Mouse (Mus musculus) forebrain, embryonic 12.5 days (tissue): ENCODE data around the gene Nav1. TPM values are rescaled to one million over a fixed set of nuclear protein-coding genes. Genes with fewer than 3 reads are reported as not detected.
"Not testable (repeated sequence)": the region's sequence is repeated elsewhere in the genome, so short reads cannot be mapped to it uniquely, and the experiment has no call there.

Experiments used
- ATAC-seq: fragments of 200-750 bp; cut with Nextera tagmentation; 2 replicates; pipeline ENCODE4 v1.8.0; 2017; ENCODE audit warnings: moderate TSS enrichment; ENCODE audit not compliant: low FRiP score
- H3K27ac ChIP-seq: fragments of 300-500 bp; sonication (generic); 2 replicates; pipeline ENCODE4 v1.5.1; 2016; ENCODE audit warnings: mild to moderate bottlenecking
- H3K27me3 ChIP-seq: fragments of 300-500 bp; sonication (generic); 2 replicates; pipeline ENCODE4 v1.6.1; 2016; ENCODE audit warnings: mild to moderate bottlenecking
- H3K36me3 ChIP-seq: fragments of 300-500 bp; sonication (generic); replicated peaks from 2 replicates; pipeline ENCODE4 v1.6.1; 2016; ENCODE audit warnings: mild to moderate bottlenecking
- H3K4me1 ChIP-seq: fragments of 300-500 bp; sonication (generic); 2 replicates; pipeline ENCODE4 v1.6.1; 2016
- H3K4me2 ChIP-seq: fragments of 300-500 bp; sonication (generic); 2 replicates; pipeline ENCODE4 v1.6.1; 2016; ENCODE audit warnings: mild to moderate bottlenecking, moderate library complexity
- H3K4me3 ChIP-seq: fragments of 300-500 bp; sonication (generic); replicated peaks from 2 replicates; pipeline ENCODE4 v1.5.1; 2016; ENCODE audit warnings: mild to moderate bottlenecking
- H3K9ac ChIP-seq: fragments of 300-500 bp; sonication (generic); 2 replicates; pipeline ENCODE4 v1.6.1; 2016; ENCODE audit warnings: mild to moderate bottlenecking
- H3K9me3 ChIP-seq: fragments of 300-500 bp; sonication (generic); 2 replicates; pipeline ENCODE4 v1.6.1; 2016
- WGBS: fragments of 180-500 bp; shearing (Covaris S2); methylation state at CpG from one replicate; pipeline ENCODE4 v1.1.7; 2016; 5-methylcytosine and 5-hydroxymethylcytosine counted together
- polyA plus RNA-seq: library from polyadenylated mRNA; unstranded; fragments of >200 nt; fragmentation: Nextera tagmentation; extraction: Ambion mirVana; gene quantifications from 2 replicates; pipeline ENCODE4 v1.2.1, GENCODE M21; 2016

Nav1 gene
- polyA plus RNA-seq, 1 experiment from 2014 or later, result 32.4 TPM

- Histone ChIP-seq H3K9me3 (no peaks in the 10 kb centered on the region), H3K27ac (no peak overlapping the region), H3K4me3 (no peak overlapping the region), H3K9ac (no peak overlapping the region), H3K4me2 (no peak overlapping the region), H3K4me1 (peaks cover 26% of the 10 kb centered on the region), H3K27me3 (no peaks in the 10 kb centered on the region; the same call in 1 of the 2 replicates), H3K36me3 (no peaks in the 10 kb centered on the region)
- no peak for ATAC-seq
- WGBS, result 86% methylated on average over 2 of the region's 2 CpGs
Measured at GRCm38 (mm10) chr1:135503436-135503835, 103.7 kb downstream of the Nav1 start.

DNA sequence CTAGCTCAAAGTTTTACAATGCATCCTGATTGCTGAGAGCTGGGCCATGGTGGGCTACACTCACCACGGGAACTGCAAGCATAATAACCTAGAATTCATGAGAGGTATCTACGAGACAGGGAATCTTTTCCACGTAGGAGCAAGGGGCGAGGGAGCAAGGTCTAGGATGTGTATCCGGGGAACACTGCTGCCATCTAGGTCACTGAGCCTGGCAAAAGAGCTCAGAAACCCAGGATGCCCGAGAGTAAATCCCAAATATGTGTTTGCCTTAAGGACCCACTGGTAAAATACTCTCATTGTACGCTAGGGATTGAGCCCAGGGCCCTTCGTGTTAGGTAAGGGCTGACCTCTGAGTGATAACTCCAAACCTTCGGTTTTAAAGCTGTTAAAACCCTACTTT lies 104.3 kb downstream of the Nav1 start:
- ATAC-seq, result no peak
- WGBS, result 71% methylated on average over 9 of the region's 9 CpGs
- peaks cover 23% of the 10 kb centered on the region for H3K4me1 ChIP-seq

GRCm38 (mm10) chr1:135502135-135502534 lies 105.0 kb downstream of the Nav1 start:
- Histone ChIP-seq H3K4me3 (no peak overlapping the region), H3K9ac (no peak overlapping the region), H3K27me3 (no peaks in the 10 kb centered on the region), H3K4me1 (peaks cover 23% of the 10 kb centered on the region), H3K36me3 (no peaks in the 10 kb centered on the region), H3K4me2 (no peak overlapping the region), H3K27ac (no peak overlapping the region), H3K9me3 (no peaks in the 10 kb centered on the region)
- 23% methylated on average over 8 of the region's 8 CpGs for WGBS
- ATAC-seq, result no peak

More for the DNA sequence above, 104.3 kb downstream of the Nav1 start:
- Histone ChIP-seq H3K4me2 (no peak overlapping the region), H3K36me3 (no peaks in the 10 kb centered on the region), H3K27ac (no peak overlapping the region), H3K27me3 (no peaks in the 10 kb centered on the region), H3K9ac (no peak overlapping the region), H3K4me3 (no peak overlapping the region), H3K9me3 (no peaks in the 10 kb centered on the region)

DNA sequence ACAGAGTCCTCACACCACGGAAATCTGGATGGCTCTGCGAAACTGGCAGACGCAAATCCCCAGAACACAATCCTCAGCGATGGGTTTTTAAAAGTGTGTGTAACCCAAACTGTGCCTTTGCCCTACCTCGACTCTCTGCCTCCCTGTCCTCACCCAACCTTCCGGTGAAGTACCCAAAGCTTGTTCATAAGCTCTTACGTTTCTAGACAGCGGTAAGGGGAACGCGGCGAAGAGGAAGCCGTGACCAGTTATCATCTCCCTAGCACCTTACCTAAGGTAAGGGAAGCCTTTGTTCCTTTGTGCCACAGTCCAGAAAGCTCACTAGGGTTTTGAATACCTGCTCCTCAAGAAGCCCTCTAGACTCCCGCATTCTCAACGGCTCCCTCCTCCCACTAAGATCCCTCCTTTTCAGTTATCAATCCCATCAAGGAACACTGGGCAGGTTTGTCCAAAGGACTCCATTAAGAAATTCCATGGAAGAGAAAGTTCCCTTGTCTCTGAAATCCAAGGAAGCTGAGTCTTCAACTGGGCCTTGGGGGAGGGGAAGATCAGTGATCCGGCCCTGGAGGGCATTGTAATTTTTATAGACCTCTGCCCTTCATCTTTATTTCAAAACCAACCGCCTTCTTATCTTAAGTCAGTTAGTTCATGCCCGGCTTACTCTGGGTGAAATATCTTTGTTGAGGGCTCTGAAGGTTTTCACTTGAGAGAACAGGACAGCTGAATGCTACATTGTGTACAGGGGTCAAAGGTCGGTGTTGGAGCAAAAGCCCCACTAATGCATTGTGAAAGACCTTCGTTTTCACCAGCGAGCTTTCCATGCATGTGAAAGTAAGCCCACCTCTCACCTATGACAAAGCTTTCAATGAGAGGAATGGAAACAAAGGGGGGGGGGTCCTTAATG lies 108.4 kb downstream of the Nav1 start:
- H3K4me2 ChIP-seq, result no peak overlapping the region
- no peak overlapping the region for H3K27ac ChIP-seq
- no peaks in the 10 kb centered on the region for H3K9me3 ChIP-seq
- no peaks in the 10 kb centered on the region for H3K27me3 ChIP-seq
- no peak overlapping the region for H3K9ac ChIP-seq
- H3K4me1 ChIP-seq, result peaks cover 23% of the 10 kb centered on the region
- H3K4me3 ChIP-seq, result no peak overlapping the region
- ATAC-seq, result peak; percentile 30; the same call in 1 of the 2 replicates
- no peaks in the 10 kb centered on the region for H3K36me3 ChIP-seq
- WGBS, result 26% methylated on average over 20 of the region's 20 CpGs

GRCm38 (mm10) chr1:135495048-135495447 lies 112.0 kb downstream of the Nav1 start:
- no peak for ATAC-seq
- Histone ChIP-seq H3K27me3 (no peaks in the 10 kb centered on the region), H3K4me1 (peaks cover 28% of the 10 kb centered on the region), H3K9me3 (no peaks in the 10 kb centered on the region), H3K4me2 (no peak overlapping the region), H3K27ac (no peak overlapping the region), H3K9ac (no peak overlapping the region), H3K4me3 (no peak overlapping the region), H3K36me3 (no peaks in the 10 kb centered on the region)
- 95% methylated on average over 1 of the region's 1 CpGs for WGBS

DNA sequence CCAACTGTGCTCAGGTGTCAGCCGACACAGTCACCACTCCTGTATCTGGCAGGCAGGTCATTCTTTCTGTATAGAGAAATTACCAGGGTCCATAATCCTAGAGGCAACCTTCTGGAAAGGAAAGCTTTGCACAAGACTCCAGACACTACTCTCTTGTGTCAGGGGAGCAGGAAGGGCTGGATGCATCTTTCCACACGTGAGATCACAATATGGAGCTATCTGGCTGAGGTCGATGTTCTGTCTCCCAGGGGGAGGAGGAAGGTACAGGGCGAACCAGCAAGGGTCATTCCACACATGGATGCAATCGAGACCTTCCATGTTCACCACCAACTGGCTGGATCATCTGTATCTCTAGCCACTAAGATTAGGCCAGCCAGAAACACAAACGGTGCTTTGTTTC lies 113.2 kb downstream of the Nav1 start:
- no peak overlapping the region for H3K4me3 ChIP-seq
- no peak overlapping the region for H3K9ac ChIP-seq
- no peak for ATAC-seq
- peaks cover 22% of the 10 kb centered on the region for H3K4me1 ChIP-seq
- H3K36me3 ChIP-seq, result no peaks in the 10 kb centered on the region
- no peaks in the 10 kb centered on the region for H3K27me3 ChIP-seq
- no peak overlapping the region for H3K4me2 ChIP-seq
- WGBS, result 88% methylated on average over 6 of the region's 6 CpGs
- no peak overlapping the region for H3K27ac ChIP-seq
- H3K9me3 ChIP-seq, result no peaks in the 10 kb centered on the region

DNA sequence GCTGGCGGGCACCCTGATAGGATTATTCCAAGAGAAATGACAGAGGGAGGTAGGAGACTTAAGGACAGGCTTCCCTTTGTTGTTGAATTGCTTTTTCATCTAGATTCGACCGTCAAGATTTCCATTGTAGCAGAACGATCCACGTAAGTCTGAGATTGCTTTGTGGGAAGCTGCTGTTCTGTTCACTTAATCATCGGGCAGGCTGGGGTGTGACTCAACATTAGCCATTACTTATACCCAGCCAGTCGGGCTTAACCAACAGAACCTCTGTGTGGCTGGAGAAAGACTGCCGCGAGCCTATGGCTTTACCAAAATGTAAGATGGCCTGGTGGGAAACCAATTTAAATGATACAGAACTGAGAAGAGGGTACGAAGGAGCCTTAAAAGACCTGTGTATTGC lies 114.7 kb downstream of the Nav1 start:
- Histone ChIP-seq H3K4me2 (no peak overlapping the region), H3K36me3 (no peaks in the 10 kb centered on the region), H3K9ac (no peak overlapping the region), H3K4me1 (peaks cover 17% of the 10 kb centered on the region), H3K27ac (no peak overlapping the region), H3K9me3 (no peaks in the 10 kb centered on the region), H3K4me3 (no peak overlapping the region), H3K27me3 (no peaks in the 10 kb centered on the region)
- no peak for ATAC-seq
- WGBS, result 49% methylated on average over 10 of the region's 10 CpGs

DNA sequence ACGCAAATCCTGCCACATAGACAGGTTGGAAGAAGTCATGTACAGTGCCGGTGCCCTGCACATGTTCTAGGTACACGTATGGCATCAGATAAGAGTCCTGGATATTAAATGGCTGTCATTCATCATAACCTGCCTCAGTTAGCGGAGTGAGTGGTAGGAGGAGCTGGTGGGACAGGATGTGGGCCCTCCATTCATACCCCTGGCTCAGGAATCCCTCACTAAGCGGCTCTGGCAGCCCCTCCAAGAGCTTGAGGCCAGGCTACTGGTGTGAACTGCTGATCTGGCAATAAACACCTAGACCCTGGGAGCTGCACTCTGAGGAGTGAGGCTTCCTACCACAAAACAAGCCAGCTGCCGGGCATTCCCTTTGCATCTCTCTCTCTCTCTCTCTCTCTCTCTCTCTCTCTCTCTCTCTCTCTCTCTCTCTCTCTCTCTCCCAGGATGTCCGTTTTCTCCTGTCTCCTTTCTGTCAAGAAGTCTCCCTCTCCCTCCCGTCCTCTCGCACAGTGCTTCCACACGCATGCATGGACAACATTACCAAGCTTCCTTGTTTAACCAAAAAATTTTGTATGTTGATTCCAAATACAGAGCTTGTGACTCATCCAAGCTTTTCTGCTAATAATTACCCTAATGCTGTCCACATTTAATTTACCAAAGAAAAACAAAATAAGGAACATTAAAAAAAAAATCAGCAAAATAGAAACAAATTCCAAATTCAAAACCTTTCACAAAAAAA lies 116.0 kb downstream of the Nav1 start:
- no peaks in the 10 kb centered on the region for H3K9me3 ChIP-seq
- peaks cover 17% of the 10 kb centered on the region for H3K4me1 ChIP-seq
- no peaks in the 10 kb centered on the region for H3K36me3 ChIP-seq
- no peak overlapping the region for H3K27ac ChIP-seq
- no peak overlapping the region for H3K9ac ChIP-seq
- no peak for ATAC-seq
- no peak overlapping the region for H3K4me2 ChIP-seq
- no peaks in the 10 kb centered on the region for H3K27me3 ChIP-seq
- no peak overlapping the region for H3K4me3 ChIP-seq
- WGBS, result 58% methylated on average over 10 of the region's 10 CpGs

GRCm38 (mm10) chr1:135488879-135489278 lies 118.2 kb downstream of the Nav1 start:
- ATAC-seq, result no peak

DNA sequence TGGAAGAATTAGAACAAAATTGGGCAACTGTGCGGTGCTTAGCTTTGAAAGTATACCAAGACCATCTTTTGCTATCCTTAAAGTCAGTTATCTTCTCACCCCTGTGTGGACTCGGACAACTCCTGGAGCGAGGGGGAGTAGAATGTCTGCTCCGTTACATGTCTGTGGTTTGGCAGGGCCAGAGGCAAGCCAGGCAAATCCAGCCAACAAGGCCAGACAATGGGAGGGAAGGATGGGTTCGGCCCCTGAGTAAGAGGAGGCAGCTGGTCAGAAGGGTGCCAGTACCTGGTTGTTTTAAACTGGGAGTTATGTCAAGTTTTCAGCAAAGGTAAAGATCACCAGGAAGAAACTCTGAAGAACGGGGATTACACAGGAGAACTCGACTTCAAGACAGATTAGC lies 121.9 kb downstream of the Nav1 start:
- H3K36me3 ChIP-seq, result peaks cover 8% of the 10 kb centered on the region; the same call in 1 of the 2 replicates
- WGBS, result 89% methylated on average over 7 of the region's 7 CpGs
- H3K27me3 ChIP-seq, result no peaks in the 10 kb centered on the region
- H3K4me3 ChIP-seq, result no peak overlapping the region
- H3K4me2 ChIP-seq, result no peak overlapping the region
- H3K9me3 ChIP-seq, result no peaks in the 10 kb centered on the region
- 0 out of 2 replicates have a peak, but pooled peaks cover 5% of the 10 kb centered on the region for H3K4me1 ChIP-seq
- H3K27ac ChIP-seq, result no peak overlapping the region
- H3K9ac ChIP-seq, result no peak overlapping the region
- ATAC-seq, result no peak

More at GRCm38 (mm10) chr1:135488879-135489278, 118.2 kb downstream of the Nav1 start:
- no peak overlapping the region for H3K27ac ChIP-seq
- H3K9me3 ChIP-seq, result no peaks in the 10 kb centered on the region
- H3K36me3 ChIP-seq, result peaks cover 3% of the 10 kb centered on the region; the same call in 1 of the 2 replicates
- no peaks in the 10 kb centered on the region for H3K27me3 ChIP-seq
- H3K4me1 ChIP-seq, result peaks cover 17% of the 10 kb centered on the region
- 36% methylated on average over 9 of the region's 9 CpGs for WGBS
- H3K4me3 ChIP-seq, result no peak overlapping the region
- no peak overlapping the region for H3K9ac ChIP-seq
- no peak overlapping the region for H3K4me2 ChIP-seq

DNA sequence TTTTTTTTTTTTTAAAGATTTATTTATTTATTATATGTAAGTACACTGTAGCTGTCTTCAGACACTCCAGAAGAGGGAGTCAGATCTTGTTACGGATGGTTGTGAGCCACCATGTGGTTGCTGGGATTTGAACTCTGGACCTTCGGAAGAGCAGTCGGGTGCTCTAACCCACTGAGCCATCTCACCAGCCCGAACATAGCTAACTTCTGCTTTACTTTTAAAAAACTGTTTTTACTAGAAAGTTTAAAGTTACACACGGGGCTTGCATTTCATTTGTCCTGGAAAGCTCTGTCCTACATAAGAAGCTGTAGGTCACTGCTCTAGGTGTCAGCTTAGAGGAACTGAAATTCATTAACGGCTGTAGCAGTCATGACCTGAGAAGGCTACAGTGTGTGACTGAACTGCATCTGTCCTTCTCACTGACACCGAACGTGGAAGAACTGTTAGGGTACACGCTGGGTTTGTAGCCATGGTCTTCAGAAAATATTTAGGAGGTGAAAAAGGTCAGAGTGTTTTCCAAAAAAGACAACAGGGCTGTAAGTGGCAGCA lies 122.5 kb downstream of the Nav1 start:
- H3K36me3 ChIP-seq, H3K4me3 ChIP-seq, H3K27me3 ChIP-seq, H3K4me2 ChIP-seq, H3K9ac ChIP-seq, H3K27ac ChIP-seq, H3K4me1 ChIP-seq, ATAC-seq, H3K9me3 ChIP-seq: not testable (repeated sequence)
- 84% methylated on average over 8 of the region's 9 CpGs for WGBS

GRCm38 (mm10) chr1:135483971-135484370 lies 123.1 kb downstream of the Nav1 start:
- H3K27me3 ChIP-seq, result no peaks in the 10 kb centered on the region
- 96% methylated on average over 6 of the region's 6 CpGs for WGBS
- 0 out of 2 replicates have a peak, but pooled peaks cover 4% of the 10 kb centered on the region for H3K4me1 ChIP-seq
- ATAC-seq, result no peak
- H3K4me3 ChIP-seq, result no peak overlapping the region
- no peak overlapping the region for H3K27ac ChIP-seq
- peaks cover 8% of the 10 kb centered on the region; the same call in 1 of the 2 replicates for H3K36me3 ChIP-seq
- no peaks in the 10 kb centered on the region for H3K9me3 ChIP-seq
- H3K4me2 ChIP-seq, result no peak overlapping the region
- no peak overlapping the region for H3K9ac ChIP-seq
